Mouse (Mus musculus) gastrocnemius, postnatal 36 days (tissue): ENCODE data around the gene Srsf10. TPM values are rescaled to one million over a fixed set of nuclear protein-coding genes. Genes with fewer than 3 reads are reported as not detected.

Source experiments
- DNase-seq, 2 experiments: peaks; one replicate each; pipeline ENCODE4 v3.0.0; 2022
- intact Hi-C: fragments of 180-260 bp; cut with DNase I; formaldehyde crosslinking; loops from one replicate; pipeline ENCODE4 v1.15.1; 2025
- total RNA-seq, 2 experiments: library from RNA; stranded (reverse); gene quantifications; 2 replicates each; pipeline ENCODE4 v1.2.3; 2021

Gene Srsf10
- total RNA-seq, 2 experiments from 2014 or later: 23.7 to 23.9 TPM

DNA sequence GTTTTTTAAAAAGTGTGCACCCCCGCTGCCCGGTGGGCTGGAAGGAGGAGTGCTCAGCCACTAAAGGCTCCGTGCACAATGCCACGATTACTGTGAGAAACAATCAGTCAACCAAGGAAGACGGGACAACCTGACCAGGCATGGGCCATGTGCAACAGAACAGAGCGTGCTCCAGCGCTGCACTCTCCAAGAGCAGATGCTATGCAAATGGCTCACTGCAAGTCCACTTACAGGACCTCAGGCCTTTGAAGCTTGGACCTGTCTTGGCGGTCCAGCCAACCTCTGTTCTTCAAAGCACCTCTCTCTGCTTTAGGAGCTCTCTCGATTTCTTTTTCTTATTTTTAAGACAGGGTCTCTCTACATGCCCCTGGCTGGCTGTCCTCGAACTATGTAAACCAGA is 25.0 kb downstream of the Srsf10 start:
- DNase-seq: no peak
- intact Hi-C loops: no loop called here

DNA sequence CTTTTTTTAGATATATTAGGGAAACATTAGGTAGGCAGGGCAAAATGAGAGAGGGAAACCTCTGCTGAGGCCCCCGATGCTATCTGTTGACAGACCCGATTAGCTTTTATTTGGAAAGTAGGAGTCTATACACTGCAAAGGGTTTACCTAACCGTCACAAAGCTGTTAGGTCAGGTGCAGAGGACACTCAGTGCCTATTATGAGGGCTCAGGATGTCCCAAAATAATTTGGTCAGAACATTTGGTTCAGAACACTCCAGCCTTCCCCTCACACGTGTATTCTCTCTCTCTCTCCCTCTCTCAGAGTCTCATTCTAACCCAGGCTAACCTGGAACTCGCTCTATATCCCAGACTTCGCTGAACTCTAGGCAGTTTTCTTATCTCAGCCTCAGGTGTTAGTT is 26.5 kb downstream of the Srsf10 start:
- intact Hi-C loops: no loop called here
- no peak for DNase-seq

DNA sequence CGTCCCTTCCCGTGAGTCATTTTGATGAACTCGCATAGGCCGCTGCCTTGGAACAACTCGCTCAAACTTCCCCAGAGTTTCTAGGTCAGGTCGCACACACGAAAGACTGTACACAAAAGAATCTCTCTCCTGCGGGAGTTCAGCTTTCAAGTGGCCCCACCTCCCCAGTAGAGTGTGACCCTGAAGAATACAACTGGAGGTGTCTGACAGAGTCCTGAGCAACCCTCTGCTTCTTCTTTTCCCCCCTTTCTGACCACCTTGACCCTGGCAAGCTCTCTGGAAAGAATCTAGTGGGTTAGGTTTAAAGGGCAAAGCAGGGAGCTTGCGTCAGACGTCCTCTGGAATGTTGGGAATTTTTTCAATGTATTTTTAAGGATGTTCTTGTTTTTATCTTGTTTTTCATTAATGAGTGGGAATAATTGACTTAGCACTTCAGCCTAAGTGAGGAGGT is 27.9 kb downstream of the Srsf10 start:
- no peak for DNase-seq
- intact Hi-C loops: no loop called here

DNA sequence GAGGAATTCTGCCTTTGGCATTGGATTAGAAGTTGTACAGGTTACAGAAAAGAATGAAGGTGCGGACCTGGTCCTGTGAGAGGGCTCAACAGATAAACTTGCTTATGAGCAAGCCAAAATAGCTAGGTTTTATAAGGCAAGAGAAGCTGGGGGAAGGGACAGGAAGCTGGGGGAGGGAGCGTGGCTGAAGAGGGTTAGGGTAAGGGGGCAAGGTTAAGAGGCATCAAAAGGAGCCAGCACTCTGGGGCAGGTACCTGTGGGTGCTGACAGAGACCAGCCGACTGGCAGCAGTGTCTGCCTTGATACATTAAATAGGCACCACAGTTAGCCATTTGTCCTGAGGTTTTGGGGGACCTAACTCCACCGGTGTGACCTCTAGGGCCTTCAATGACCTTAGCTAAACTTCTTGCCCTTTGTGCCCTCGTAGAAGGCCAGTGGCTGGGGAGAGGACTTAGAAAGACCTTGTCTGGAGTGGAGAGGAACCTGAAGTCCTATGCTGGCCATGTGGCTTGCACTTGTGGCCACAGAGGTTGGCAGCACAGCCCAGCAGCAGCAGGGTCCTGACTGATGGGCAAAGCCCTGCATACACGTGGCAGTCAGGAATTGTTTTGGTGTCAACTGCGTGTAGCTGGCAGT is 28.5 kb downstream of the Srsf10 start:
- intact Hi-C loops: no loop called here
- no peak for DNase-seq

DNA sequence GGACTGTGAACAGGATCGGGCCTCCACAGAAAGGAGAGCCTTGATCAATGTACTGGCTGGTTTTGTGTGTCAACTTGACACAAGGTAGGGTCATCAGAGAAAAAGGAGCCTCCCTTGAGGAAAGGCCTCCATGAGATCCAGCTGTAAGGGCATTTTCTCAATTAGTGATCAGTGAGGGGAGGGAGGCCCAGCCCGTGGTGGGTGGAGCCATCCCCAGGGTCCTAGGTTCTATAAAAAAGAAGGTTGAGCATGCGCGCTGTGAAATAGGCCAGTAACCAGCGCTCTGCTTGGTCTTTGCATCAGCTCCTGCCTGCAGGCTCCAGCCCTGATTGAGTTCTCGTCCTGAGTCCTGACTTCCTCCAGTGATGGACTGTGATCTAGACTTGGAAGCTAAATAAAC is 29.0 kb downstream of the Srsf10 start:
- DNase-seq: no peak
- intact Hi-C loops: no loop called here

DNA sequence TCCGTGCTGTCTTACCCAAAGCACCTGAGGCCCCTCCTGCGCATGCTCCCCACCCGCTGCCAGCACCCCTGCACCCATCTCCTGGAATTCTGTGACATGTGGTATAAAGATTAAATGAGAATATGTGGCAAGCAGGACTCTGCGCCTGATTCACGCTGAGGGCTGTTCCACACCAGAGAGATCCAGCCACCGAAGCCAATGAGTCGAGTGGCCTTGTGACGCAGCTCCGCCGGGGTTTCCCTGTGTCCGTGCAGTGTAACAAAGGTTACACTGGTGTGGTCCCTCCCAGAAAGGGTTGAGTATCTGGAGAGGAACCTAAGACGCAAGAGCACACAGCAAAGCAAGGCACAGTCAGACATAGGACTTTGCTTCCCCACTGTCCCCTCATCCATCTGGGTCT is 30.1 kb downstream of the Srsf10 start:
- intact Hi-C loops: loop anchor here (5.0 kb wide), 1 partner anchor 47 kb away; no protein-coding TSS in a partner anchor
- no peak for DNase-seq

DNA sequence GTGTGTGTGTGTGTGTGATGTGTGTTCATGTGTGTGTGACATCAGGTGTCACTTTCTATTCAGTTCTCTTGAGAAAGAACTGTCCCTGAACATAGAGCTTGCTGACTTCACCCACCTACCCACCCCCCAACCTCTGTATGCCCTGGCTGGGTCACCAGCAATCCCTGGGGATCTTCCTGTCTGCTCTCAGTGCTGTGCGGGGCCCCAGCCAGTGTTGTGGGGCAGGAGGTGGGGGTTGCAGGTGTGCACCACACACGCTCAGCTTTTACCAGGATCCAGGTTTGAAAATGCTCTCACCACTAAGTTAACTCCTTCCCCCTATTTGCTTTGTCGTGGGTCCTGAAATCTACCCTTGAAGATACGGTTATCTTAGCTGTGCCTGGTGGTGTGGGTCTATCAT is 30.6 kb downstream of the Srsf10 start:
- no peak for DNase-seq
- intact Hi-C loops: loop anchor here (5.0 kb wide), 1 partner anchor 46 kb away; no protein-coding TSS in a partner anchor

DNA sequence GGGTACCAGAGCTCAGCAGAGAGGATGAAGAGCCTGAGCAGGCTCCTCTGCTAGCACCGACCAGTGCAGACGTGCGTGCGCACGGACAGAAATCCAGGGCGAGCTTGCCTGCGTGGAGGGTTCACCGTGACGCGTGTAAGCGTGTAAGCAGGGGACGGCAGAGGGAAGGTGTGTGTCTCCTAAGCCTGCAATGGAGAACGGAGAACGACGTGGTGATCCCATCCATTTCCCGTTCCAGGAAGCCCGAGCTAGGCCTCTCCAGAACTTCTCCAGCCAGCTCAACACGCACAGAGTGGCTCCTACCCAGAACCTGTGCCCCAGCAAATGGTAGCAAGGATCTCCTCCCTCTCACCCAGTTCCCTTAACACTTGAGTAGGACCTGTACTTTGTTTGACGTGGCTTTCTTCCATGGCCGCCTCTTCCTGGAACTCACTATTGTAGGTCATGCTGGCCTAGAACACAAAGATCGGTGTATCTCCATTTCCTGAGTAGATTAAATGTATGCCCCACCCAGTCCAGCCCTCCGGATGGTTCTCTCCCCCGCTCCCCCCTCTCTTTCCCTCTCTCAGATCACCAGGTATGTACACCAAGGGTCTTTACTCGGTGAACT is 33.0 kb downstream of the Srsf10 start:
- intact Hi-C loops: loop anchor here (5.0 kb wide), 1 partner anchor 44 kb away; no protein-coding TSS in a partner anchor

DNA sequence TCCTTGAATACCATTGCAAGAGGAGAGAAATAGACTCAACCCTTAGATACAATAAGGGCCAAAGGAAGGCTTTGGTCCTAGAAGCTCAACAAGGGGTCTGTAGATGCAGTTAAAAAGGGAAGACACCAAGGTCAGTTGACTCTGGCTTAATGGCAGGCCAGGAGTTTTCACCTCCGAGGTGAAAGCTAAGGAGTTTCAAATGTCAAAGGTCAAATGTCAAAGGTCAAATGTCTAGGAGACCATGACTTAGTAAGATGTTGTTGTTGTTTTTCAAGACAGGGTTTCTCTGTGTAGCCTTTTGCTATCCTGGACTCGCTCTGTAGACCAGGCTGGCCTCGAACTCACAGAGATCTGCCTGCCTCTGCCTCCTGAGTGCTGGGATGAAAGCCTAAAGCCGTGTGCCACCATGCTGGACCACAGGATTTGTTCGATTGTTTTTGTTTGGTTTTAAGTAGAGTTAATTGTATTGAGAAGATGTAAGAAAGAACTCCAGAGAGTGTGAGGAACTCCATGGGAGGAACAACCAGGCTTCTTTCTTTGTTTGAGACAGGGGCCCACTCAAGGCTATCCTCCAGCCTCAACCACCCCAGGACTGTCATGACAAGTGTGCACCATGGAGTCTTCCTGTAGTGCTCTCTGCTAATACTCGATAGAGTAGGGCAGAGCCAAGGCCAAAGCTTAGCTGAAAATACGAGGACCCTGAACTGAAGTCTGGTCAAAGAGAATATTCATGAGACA is 33.8 kb downstream of the Srsf10 start:
- peak in 1 of 2 experiments; percentile 1 for DNase-seq
- intact Hi-C loops: loop anchor here (5.0 kb wide), 1 partner anchor 43 kb away; no protein-coding TSS in a partner anchor

More for the DNA sequence above, 33.0 kb downstream of the Srsf10 start:
- no peak for DNase-seq

DNA sequence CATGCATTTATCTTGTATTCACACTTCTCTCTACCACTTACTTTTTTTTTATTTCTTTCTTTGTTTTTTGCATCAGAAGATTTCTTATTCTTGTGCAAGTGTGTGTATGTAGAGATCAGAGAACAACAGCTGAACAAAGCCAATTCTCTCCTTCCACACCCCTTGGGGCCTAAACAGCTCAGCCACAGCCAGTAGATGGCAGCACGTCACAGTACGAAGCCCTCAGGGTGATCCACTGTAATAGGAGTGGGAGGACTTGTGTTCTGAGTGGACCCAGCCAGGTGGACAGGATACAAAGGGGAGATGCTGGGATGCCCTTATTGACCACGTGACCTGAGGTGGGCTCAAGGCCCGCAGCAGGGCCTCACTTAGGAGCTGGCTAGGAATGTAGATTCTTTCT is 34.3 kb downstream of the Srsf10 start:
- intact Hi-C loops: loop anchor here (5.0 kb wide), 1 partner anchor 42 kb away; no protein-coding TSS in a partner anchor
- peak; percentile 53 to 70 for DNase-seq

DNA sequence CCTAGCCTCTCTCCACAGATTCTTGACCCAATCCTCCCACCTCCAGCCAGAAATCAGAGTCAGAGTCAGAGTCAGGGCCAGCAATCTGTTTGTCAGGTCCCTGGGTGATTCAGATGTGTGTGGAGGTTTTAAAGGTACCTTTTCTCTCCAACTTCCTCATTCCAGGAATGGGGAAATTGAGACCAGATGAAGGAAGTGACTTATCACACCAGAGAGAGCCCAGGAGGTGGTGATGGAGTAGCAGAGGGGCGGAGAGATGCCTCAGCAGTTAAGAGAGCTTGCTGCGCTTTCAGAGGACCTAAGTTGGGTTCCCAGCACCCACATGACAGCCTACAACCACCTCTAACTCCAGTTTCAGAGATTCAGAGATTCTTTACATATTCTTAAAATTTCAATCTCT is 36.0 kb downstream of the Srsf10 start:
- intact Hi-C loops: no loop called here
- no peak for DNase-seq

DNA sequence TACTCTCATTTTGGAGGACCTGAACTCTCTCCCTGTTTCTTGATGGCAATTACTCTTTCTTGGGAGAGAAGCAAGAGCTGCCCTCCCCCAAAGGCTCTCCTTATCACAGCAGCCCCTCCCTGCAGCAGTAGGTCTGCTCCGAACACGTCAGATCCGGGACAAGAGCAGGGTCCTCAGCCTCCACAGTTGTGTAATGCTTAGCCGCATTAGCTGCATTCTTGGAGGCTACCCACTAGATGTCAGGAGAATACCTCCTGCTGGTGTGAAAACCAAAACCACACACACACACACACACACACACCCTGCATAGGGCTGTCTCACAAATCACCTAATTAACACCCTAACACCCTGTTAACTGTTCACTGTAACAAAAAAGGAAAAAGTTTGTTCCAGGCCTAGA is 37.3 kb downstream of the Srsf10 start:
- DNase-seq: no peak
- intact Hi-C loops: no loop called here

DNA sequence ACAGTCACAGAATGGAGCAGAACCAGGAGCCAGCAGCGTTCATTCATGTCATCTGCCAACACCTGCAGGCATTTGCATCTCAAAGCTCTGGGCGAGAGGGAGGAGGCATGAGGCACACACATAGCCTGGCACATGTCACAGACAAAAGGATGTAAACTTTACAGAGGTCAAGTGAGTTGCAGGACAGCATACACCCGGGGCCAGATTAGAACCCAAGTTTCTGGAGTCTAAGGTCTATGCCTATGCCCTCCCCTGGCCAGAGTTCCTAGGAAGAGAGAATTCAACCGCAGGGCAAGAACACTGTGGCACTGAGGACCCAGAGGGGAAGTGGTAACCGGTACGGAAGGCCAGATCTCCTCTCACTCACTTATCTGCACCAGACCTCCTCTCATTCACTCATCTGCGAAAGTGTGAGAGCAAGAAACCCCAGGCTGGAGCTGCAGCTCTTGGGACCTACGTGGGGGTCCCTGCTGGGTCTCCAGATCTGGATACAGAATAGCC is 39.6 kb downstream of the Srsf10 start, which contains the start of gene Cnr2:
Cnr2 (plus strand) TSS at position 324 of the 501 bp plus-strand sequence.
- intact Hi-C loops: no loop called here
- DNase-seq: no peak

DNA sequence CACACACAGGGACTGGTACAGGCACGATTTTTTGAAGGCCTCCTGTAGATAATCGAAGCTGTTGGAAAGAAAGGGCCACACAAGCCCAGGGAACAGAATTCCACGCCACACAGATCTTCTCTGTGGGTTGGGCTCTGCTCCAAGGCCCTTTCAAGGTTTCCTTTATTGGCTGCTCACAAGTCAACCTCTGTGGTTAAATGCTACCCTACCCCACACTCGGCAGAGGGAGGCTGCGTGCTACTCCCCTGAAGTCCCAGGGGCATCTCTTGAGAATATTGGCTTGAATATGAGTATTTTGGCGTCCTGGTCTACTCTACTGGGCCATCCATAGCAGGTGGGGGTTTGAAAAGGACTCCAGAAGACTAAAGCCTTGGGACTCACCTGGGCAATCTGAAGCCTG is 40.6 kb downstream of the Srsf10 start:
- DNase-seq: no peak
- intact Hi-C loops: no loop called here

DNA sequence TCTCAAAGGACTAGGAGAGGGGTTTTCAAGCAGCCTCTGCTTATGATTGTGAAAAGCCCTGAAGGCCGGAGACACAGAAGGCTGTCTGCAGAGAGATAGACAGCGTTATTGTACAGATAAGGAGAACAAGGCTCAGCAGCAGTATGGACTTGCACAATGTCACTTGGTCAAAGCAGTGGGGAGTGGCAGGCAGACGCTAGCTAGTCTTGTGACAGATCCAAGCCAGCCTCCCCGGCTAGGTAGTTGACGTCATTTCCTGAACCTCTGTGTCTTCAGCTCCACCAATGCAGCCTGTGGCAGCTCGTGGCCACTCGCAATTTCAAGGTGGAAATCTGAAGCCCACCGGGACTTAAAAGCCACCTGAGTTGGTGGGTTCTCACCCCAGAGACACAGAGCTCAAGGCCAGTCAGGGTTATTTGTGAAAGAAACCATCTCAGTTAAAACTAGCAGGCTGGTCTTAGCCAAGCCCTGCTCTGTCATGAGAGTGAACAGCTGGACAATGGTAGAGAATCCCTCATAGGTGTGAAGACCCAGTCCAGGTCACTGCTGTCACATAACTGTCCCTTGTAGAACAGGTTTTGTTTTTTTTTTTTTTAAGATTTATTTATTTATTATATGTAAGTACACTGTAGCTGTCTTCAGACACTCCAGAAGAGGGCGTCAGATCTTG is 43.0 kb downstream of the Srsf10 start:
- intact Hi-C loops: no loop called here
- no peak for DNase-seq

DNA sequence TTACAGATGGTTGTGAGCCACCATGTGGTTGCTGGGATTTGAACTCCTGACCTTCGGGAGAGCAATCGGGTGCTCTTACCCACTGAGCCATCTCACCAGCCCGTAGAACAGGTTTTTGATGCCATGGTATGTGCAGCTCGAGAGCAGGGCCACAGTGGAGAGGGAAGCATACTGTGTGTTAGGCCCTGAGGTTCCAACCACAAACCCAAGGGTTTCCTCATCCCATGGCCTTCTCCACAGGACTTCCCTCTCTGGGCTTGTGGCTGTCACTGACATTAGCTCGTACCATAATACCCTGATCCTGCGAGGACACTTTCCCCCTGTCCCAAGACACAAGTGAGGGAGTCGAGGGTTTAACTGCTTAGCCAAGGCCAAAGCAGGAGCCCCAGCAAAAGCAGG is 43.5 kb downstream of the Srsf10 start:
- DNase-seq: no peak
- intact Hi-C loops: no loop called here

DNA sequence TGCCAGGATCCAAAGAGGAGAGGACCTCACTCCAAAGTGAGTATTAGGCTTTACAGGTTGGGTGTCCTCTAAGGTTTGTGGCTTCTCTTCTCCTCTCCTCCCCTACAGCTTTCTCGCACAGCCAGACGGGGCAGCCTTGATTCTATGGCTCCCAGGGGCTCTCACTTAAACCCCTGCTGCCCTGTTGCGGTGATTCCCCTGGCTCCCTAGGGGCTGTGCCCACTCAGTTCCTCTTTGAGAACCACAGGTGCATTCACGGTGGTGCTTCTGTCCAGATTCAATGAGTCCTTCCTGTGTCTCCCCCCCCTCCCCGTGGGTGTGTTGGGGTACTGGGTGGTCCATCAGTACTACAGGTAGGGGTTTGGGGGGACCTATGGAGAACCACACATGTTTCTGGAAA is 44.5 kb downstream of the Srsf10 start:
- no peak for DNase-seq

DNA sequence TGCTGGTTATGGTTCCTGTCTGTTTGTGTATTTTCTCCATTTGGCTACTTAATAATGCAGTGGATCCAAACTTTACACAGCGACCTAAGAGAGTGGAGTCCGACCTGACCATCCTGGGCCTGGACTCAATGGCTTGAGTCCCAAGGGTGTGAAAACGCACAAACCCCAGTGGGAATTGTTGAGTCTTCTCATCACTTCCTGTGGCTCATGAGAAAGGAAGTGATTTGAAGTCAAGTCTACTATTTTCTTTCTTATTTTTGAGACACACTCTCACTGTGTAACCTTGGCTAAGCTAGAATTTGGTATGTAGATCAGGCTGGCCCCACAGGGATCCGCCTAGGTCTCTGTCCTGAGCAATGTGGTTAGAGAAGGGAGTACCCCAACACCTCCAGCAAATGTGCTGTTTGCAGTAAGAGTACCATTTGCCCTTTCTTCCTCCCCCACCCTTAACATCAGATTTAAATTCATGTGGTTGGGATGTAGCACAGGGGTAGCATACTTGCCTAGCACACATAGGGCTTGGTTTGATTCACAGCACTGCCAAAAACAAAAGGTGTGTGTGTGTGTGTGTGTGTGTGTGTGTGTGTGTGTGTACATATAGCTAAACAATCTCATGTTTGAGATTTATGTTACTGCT is 47.2 kb downstream of the Srsf10 start:
- DNase-seq: no peak
- intact Hi-C loops: no loop called here

More for the DNA sequence above, 44.5 kb downstream of the Srsf10 start:
- intact Hi-C loops: no loop called here

DNA sequence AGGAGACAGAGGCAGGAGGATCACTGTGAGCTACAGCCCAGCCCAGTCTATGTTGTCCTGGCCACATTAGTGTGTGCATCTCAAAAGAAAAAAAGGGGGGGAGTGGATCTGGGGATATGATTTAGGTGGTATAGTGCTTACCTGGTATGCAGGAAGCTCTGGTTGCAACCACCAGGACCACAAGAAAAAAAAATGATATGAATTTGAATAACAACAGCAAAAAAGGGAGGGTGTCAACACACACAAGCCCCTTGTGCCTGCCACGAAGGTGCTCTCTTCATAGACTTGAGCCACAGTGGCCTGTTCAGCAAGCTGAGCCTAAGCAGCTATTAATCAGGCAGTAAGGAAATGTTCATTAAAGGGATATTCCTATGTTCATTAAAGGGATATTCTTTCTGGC is 49.3 kb downstream of the Srsf10 start:
- intact Hi-C loops: no loop called here

DNA sequence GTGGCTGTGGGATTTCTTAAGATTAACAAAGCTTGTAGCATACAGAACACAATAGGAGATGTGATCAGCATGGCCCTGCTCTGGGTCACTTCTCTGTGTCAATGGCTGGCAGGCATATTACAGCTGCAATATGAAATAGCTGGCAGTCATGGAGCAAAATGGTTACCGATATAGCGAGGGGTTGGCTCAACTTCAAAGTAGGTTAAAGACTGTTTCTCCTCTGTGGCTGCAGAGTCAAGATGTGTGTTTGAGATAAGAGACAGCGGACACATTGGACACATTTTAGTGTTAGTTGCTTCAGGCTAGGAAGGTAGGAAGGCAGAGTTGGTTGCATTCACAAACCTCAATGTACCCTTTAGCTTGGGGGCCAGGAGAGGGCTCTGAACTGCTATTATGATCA is 51.1 kb downstream of the Srsf10 start:
- intact Hi-C loops: no loop called here
- DNase-seq: no peak

More for the DNA sequence above, 49.3 kb downstream of the Srsf10 start:
- DNase-seq: no peak
